Mouse (Mus musculus) ES-E14 (cell line): Measurements from ENCODE around the gene Klhl35.

Experiments used
- CHD2 ChIP-seq: IDR thresholded peaks from 2 replicates; pipeline ENCODE4 v1.6.1; 2014; ENCODE audit warnings: mild to moderate bottlenecking, low read depth, low read length, inconsistent platforms
- HCFC1 ChIP-seq: IDR thresholded peaks from 2 replicates; pipeline ENCODE4 v1.6.1; 2012; ENCODE audit warnings: low read length, inconsistent platforms, borderline replicate concordance; ENCODE audit not compliant: insufficient read depth
- MAFK ChIP-seq: IDR thresholded peaks from 2 replicates; pipeline ENCODE4 v1.6.1; 2014; ENCODE audit warnings: mild to moderate bottlenecking, low read depth, low read length, inconsistent platforms; ENCODE audit not compliant: insufficient read depth
- ZC3H11A ChIP-seq: IDR thresholded peaks from 2 replicates; pipeline ENCODE4 v1.6.1; 2012; ENCODE audit warnings: low read depth, mild to moderate bottlenecking, inconsistent platforms, low read length, borderline replicate concordance
- ZNF384 ChIP-seq: IDR thresholded peaks from 2 replicates; pipeline ENCODE4 v1.6.1; 2012; ENCODE audit warnings: low read depth, low read length, inconsistent platforms

DNA sequence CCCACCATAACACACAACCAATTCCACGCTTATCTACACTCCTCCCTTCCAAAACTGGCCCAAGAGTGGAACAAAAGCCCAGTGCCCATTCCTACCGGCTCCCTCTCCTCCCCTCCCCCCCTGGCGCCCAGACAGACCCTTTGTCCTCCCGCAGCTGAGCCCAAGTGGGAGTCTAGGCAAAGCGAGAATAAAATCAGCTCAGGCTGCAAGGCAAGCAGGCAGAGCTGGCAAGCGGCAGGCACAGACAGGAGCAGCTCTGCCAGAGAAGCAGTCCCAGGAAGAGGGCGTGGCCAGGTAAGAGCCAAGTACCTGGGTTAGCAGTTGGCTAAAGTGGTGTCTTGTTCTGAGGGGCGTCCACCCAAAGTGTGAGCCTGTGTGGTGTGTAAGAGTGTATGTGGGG lies at the start of gene Klhl35:
- TF ChIP-seq ZNF384 (no peak), MAFK (no peak), ZC3H11A (no peak), HCFC1 (no peak), CHD2 (no peak)
